Mouse (Mus musculus) E14TG2a.4 (cell line): Measurements from ENCODE around the gene Kif17.

Source experiments
- CTCF ChIP-seq: conservative IDR thresholded peaks from 2 replicates; pipeline ENCODE4 v1.5.1; 2014; ENCODE audit warnings: low read length
- NANOG ChIP-seq: IDR thresholded peaks from 2 replicates; pipeline ENCODE4 v1.6.1; 2014; ENCODE audit warnings: borderline replicate concordance, low read length, mixed read lengths
- POU5F1 ChIP-seq: IDR thresholded peaks from 2 replicates; pipeline ENCODE4 v1.6.1; 2014; ENCODE audit warnings: low read length, borderline replicate concordance

DNA sequence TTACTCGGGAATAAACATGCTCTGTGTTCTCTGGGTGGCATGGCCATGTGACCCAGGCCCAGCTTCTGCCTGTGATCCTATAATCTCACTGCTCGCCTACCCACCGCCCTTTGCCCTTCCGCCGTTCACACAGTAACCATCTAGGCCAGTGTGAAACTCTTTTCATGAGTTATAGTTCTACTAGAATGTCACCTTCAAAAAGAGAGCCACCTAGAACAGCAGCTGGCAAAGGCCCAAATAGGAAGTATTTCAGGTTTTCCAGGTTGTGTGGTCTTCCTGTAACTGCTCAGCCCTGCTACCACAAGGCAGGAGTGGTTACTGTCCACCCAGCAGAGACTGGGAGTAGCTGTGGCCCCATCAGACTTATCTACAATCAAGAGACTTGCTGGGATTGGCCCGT, 92.5 kb downstream of the Kif17 start:
- TF ChIP-seq CTCF = no peak
- no peak for TF ChIP-seq NANOG
- TF ChIP-seq POU5F1 = no peak
